9 mouse cellular contexts compared by ENCODE assay signal in genomic region chr4:63371890-63372289, GRCm38 (mm10). TPM values are rescaled to one million over a fixed set of nuclear protein-coding genes. Genes with fewer than 3 reads are reported as not detected.
DNase-seq lines count a peak whose midpoint lies in the region; ATAC-seq and TF ChIP-seq lines count a peak whose summit lies in the region.
"Had no signal": no experiment of that assay in that cellular context is flagged by ENCODE, and none has a peak within 500 bp of the region (broad histone marks: within the 10 kb centered on the region; RNA-seq: fewer than 3 reads in every experiment).

No protein-coding gene starts in this region.

- H3K9me3 ChIP-seq in heart, embryonic 11.5 days (replicated peaks; ENCODE audit: control insufficient read depth, low read length): no peaks in the 10 kb centered on the region
- H3K9me3 ChIP-seq in liver, embryonic 15.5 days (replicated peaks): no peaks in the 10 kb centered on the region

- no peak for TF ChIP-seq POLR2A in heart, adult 2 months (IDR thresholded peaks at IDR 0.05; ENCODE audit: insufficient read depth, low read depth, low read length)

- no peak overlapping the region for H3K27ac ChIP-seq in heart, adult 2 months
- H3K27ac ChIP-seq in heart, embryonic 11.5 days (ENCODE audit: low read depth, low read length): no peak overlapping the region
- peak overlapping the region; percentile 96 for H3K27ac ChIP-seq in liver, embryonic 15.5 days (replicated peaks)

- no peak for TF ChIP-seq EP300 in heart, adult 2 months (IDR thresholded peaks at IDR 0.05; ENCODE audit: insufficient read depth, low read depth, low read length)

- no peaks in the 10 kb centered on the region for H3K27me3 ChIP-seq in heart, adult 2 months (ENCODE audit: control insufficient read depth, insufficient read depth, low read length)
- no peaks in the 10 kb centered on the region for H3K27me3 ChIP-seq in heart, embryonic 11.5 days (ENCODE audit: control insufficient read depth, insufficient read depth, low read length)
- no peaks in the 10 kb centered on the region for H3K27me3 ChIP-seq in liver, embryonic 15.5 days

- H3K36me3 ChIP-seq in heart, adult 2 months (ENCODE audit: control insufficient read depth, insufficient read depth, low read length): no peaks in the 10 kb centered on the region
- peaks cover 2% of the 10 kb centered on the region; the same call in 1 of the 2 replicates for H3K36me3 ChIP-seq in heart, embryonic 11.5 days (ENCODE audit: control insufficient read depth, insufficient read depth, low read length)
- H3K36me3 ChIP-seq in liver, embryonic 15.5 days (replicated peaks): peaks cover 56% of the 10 kb centered on the region

- peak; percentile 70 for TF ChIP-seq CTCF in heart, adult 2 months (IDR thresholded peaks at IDR 0.05)

- no peak for ATAC-seq in heart, embryonic 11.5 days (replicated peaks; ENCODE audit: insufficient number of reproducible peaks, low FRiP score, low TSS enrichment)
- no peak for ATAC-seq in liver, embryonic 15.5 days (ENCODE audit: insufficient read depth)

- H3K4me1 ChIP-seq in heart, adult 2 months (ENCODE audit: control insufficient read depth, insufficient read depth, low read length): no peaks in the 10 kb centered on the region
- no peaks in the 10 kb centered on the region for H3K4me1 ChIP-seq in heart, embryonic 11.5 days (ENCODE audit: control insufficient read depth, insufficient read depth, low read length)
- peaks cover 56% of the 10 kb centered on the region for H3K4me1 ChIP-seq in liver, embryonic 15.5 days (replicated peaks)

- peak in 1 of 2 experiments; percentile 27 for DNase-seq in heart, adult 2 months
- peak; percentile 43 for DNase-seq in right cerebral cortex, postnatal 4 days
- no peak for DNase-seq in right cerebral cortex, adult 18-20 months
- peak; percentile 63 for DNase-seq in embryo, embryonic 10.5 days (ENCODE audit: low spot score)
- DNase-seq in thymus, postnatal 10 days (ENCODE audit: low spot score in 2 of 2): peak; percentile 49 to 72
- DNase-seq in cerebellum, adult 9-10 months: no peak

- no peak overlapping the region for H3K4me2 ChIP-seq in heart, embryonic 11.5 days
- no peak overlapping the region for H3K4me2 ChIP-seq in liver, embryonic 15.5 days

- no peak overlapping the region for H3K9ac ChIP-seq in heart, adult 2 months (ENCODE audit: low read depth, low read length)
- H3K9ac ChIP-seq in heart, embryonic 11.5 days (ENCODE audit: low read depth, low read length): no peak overlapping the region
- H3K9ac ChIP-seq in liver, embryonic 15.5 days: peak overlapping the region; percentile 15; the same call in 1 of the 2 replicates

- intact Hi-C loops in heart, adult 2 months (cut with DNase I): no loop called here

- no peaks in the 10 kb centered on the region for H3K79me2 ChIP-seq in heart, adult 2 months (replicated peaks; ENCODE audit: control insufficient read depth, insufficient read depth, low read length)

- H3K4me3 ChIP-seq in heart, adult 2 months: no peak overlapping the region
- no peak overlapping the region for H3K4me3 ChIP-seq in heart, embryonic 11.5 days (ENCODE audit: low read depth, low read length)
- no peak overlapping the region for H3K4me3 ChIP-seq in liver, embryonic 15.5 days (replicated peaks)

- 33% methylated on average over 3 of the region's 3 CpGs for WGBS in heart, adult 2 months
- 49% methylated on average over 3 of the region's 3 CpGs for WGBS in heart, embryonic 11.5 days (ENCODE audit: insufficient replicate concordance)
- WGBS in liver, embryonic 15.5 days (ENCODE audit: insufficient replicate concordance): 31% methylated on average over 3 of the region's 3 CpGs

RNA-seq across cellular contexts. Expression of gene Orm2, which starts 9.6 kb away (rescaled TPM):
- not detected for total RNA-seq in heart, adult 2 months (2021)
- polyA plus RNA-seq in heart, adult 2 months (2012; rRNA removed): 0.73 TPM in 1 of 2 replicates, not detected in the other
- polyA plus RNA-seq in heart, embryonic 11.5 days (2014; fragmentation: Nextera tagmentation; extraction: Ambion mirVana): not detected in 2 replicates
- not detected in 2 replicates for polyA plus RNA-seq in liver, embryonic 15.5 days (2015; fragmentation: Nextera tagmentation; extraction: Ambion mirVana)
- polyA plus RNA-seq: neural tube, embryonic 11.5 days had no signal

RNA-seq across cellular contexts. Expression of gene Orm3, which starts 15.9 kb away (rescaled TPM):
- total RNA-seq in heart, adult 2 months (2021): 1 to 10 TPM; 2.7 to 3.6 TPM
- 0.41 TPM in 1 of 2 replicates, not detected in the other for polyA plus RNA-seq in heart, adult 2 months (2012; rRNA removed)
- polyA plus RNA-seq in heart, embryonic 11.5 days (2014; fragmentation: Nextera tagmentation; extraction: Ambion mirVana): not detected in 2 replicates
- not detected in 2 replicates for polyA plus RNA-seq in liver, embryonic 15.5 days (2015; fragmentation: Nextera tagmentation; extraction: Ambion mirVana)
- polyA plus RNA-seq: neural tube, embryonic 11.5 days had no signal

RNA-seq across cellular contexts. Expression of gene Orm1, which starts 27.5 kb away (rescaled TPM):
- total RNA-seq in heart, adult 2 months (2021): under 1 TPM; 0.41 to 0.65 TPM
- polyA plus RNA-seq in heart, adult 2 months (2012; rRNA removed): 3.0 and 4.2 TPM in 2 replicates
- polyA plus RNA-seq in heart, embryonic 11.5 days (2014; fragmentation: Nextera tagmentation; extraction: Ambion mirVana): not detected in 2 replicates
- polyA plus RNA-seq in liver, embryonic 15.5 days (2015; fragmentation: Nextera tagmentation; extraction: Ambion mirVana): 0.50 and 0.77 TPM in 2 replicates
- polyA plus RNA-seq: neural tube, embryonic 11.5 days had no signal

RNA-seq across cellular contexts. Expression of gene Akna, which starts 31.3 kb away (rescaled TPM):
- total RNA-seq in heart, adult 2 months (2021): 1 to 10 TPM; 3.5 to 3.9 TPM
- polyA plus RNA-seq in heart, adult 2 months (2012; rRNA removed): 3.4 and 4.8 TPM in 2 replicates
- polyA plus RNA-seq in heart, embryonic 11.5 days (2014; fragmentation: Nextera tagmentation; extraction: Ambion mirVana): 3.1 and 3.2 TPM in 2 replicates
- polyA plus RNA-seq in liver, embryonic 15.5 days (2015; fragmentation: Nextera tagmentation; extraction: Ambion mirVana): 4.8 and 5.7 TPM in 2 replicates

Comparison
In these comparisons a context has a peak if more than half of its experiments do, and no peak if none do; other contexts are left out.
1. DNase-seq: peak in right cerebral cortex, postnatal 4 days (single experiment), embryo, embryonic 10.5 days (single experiment) and thymus, postnatal 10 days (2 of 2); none in right cerebral cortex, adult 18-20 months (single experiment) and cerebellum, adult 9-10 months (single experiment).